Mouse (Mus musculus) intestine, postnatal 0 days (tissue): ENCODE data around the gene Glb1. TPM values are rescaled to one million over a fixed set of nuclear protein-coding genes. Genes with fewer than 3 reads are reported as not detected.

Experiments
- ATAC-seq: fragments of 200-750 bp; cut with Nextera tagmentation; 2 replicates; pipeline ENCODE4 v1.8.0; 2017; ENCODE audit warnings: mild to moderate bottlenecking, moderate TSS enrichment, moderate library complexity
- H3K27ac ChIP-seq: fragments of 300-500 bp; sonication (generic); 2 replicates; pipeline ENCODE4 v1.5.1; 2014; ENCODE audit warnings: mild to moderate bottlenecking, low read depth, low read length, moderate library complexity
- H3K27me3 ChIP-seq: fragments of 300-500 bp; sonication (generic); replicated peaks from 2 replicates; pipeline ENCODE4 v1.6.1; 2014; ENCODE audit warnings: low read length, mixed read lengths; ENCODE audit not compliant: control insufficient read depth, insufficient read depth
- H3K36me3 ChIP-seq: fragments of 300-500 bp; sonication (generic); 2 replicates; pipeline ENCODE4 v1.6.1; 2014; ENCODE audit warnings: mild to moderate bottlenecking, moderate library complexity; ENCODE audit not compliant: control insufficient read depth, insufficient read depth
- H3K4me1 ChIP-seq: fragments of 300-500 bp; sonication (generic); replicated peaks from 2 replicates; pipeline ENCODE4 v1.6.1; 2014; ENCODE audit warnings: antibody characterized with exemption, low read length, mixed read lengths; ENCODE audit not compliant: control insufficient read depth, insufficient read depth
- H3K4me2 ChIP-seq: fragments of 300-500 bp; sonication (generic); replicated peaks from 2 replicates; pipeline ENCODE4 v1.6.1; 2014; ENCODE audit warnings: low read depth, mild to moderate bottlenecking, moderate library complexity
- H3K4me3 ChIP-seq: fragments of 300-500 bp; sonication (generic); 2 replicates; pipeline ENCODE4 v1.5.1; 2014; ENCODE audit warnings: low read depth, low read length
- H3K9ac ChIP-seq: fragments of 300-500 bp; sonication (generic); 2 replicates; pipeline ENCODE4 v1.6.1; 2014; ENCODE audit warnings: mild to moderate bottlenecking, low read depth, low read length
- H3K9me3 ChIP-seq: fragments of 300-500 bp; sonication (generic); 2 replicates; pipeline ENCODE4 v1.6.1; 2016; ENCODE audit warnings: mixed run types; ENCODE audit not compliant: control insufficient read depth
- CTCF ChIP-seq: sonication (generic); IDR thresholded peaks from 2 replicates; pipeline ENCODE4 v1.5.1; 2016; ENCODE audit warnings: low read depth, mild to moderate bottlenecking, control low read depth, antibody characterized with exemption, moderate library complexity
- WGBS: fragments of 180-500 bp; shearing (Covaris S2); extraction: QIAGEN DNeasy Blood & Tissue Kit; methylation state at CpG from one replicate; pipeline ENCODE4 v1.1.7; 2014; 5-methylcytosine and 5-hydroxymethylcytosine counted together
- polyA plus RNA-seq: library from polyadenylated mRNA; unstranded; fragments of >200 nt; fragmentation: Nextera tagmentation; extraction: Ambion mirVana; gene quantifications from 2 replicates; pipeline ENCODE4 v1.2.1, GENCODE M21; 2015

Gene Glb1
- polyA plus RNA-seq, 1 experiment from 2014 or later = 491 TPM

- peaks cover 16% of the 10 kb centered on the region for H3K36me3 ChIP-seq
- no peak overlapping the region for H3K4me2 ChIP-seq
- H3K4me1 ChIP-seq = no peaks in the 10 kb centered on the region
- no peak overlapping the region for H3K27ac ChIP-seq
- ATAC-seq = no peak
- no peaks in the 10 kb centered on the region for H3K27me3 ChIP-seq
- WGBS = 86% methylated on average over 10 of the region's 10 CpGs
- no peaks in the 10 kb centered on the region for H3K9me3 ChIP-seq
- no peak for TF ChIP-seq CTCF
- no peak overlapping the region for H3K9ac ChIP-seq
- no peak overlapping the region for H3K4me3 ChIP-seq
Observed at GRCm38 (mm10) chr9:114377168-114377567, 23.7 kb upstream of the Glb1 start.

- H3K4me3 ChIP-seq = no peak overlapping the region
- peak; percentile 70 for ATAC-seq
- peak overlapping the region; percentile 22; the same call in 1 of the 2 replicates for H3K9ac ChIP-seq
- H3K9me3 ChIP-seq = no peaks in the 10 kb centered on the region
- no peak for TF ChIP-seq CTCF
- H3K36me3 ChIP-seq = peaks cover 21% of the 10 kb centered on the region
- no peak overlapping the region for H3K4me2 ChIP-seq
- 0 out of 2 replicates have a peak, but pooled peaks cover 3% of the 10 kb centered on the region for H3K4me1 ChIP-seq
- no peaks in the 10 kb centered on the region for H3K27me3 ChIP-seq
- WGBS = 41% methylated on average over 12 of the region's 12 CpGs
- H3K27ac ChIP-seq = peak overlapping the region; percentile 80
Observed at GRCm38 (mm10) chr9:114379871-114380270, 21.0 kb upstream of the Glb1 start.

GRCm38 (mm10) chr9:114380881-114381733 is 19.8 kb upstream of the Glb1 start:
- peak; percentile 73 for TF ChIP-seq CTCF
- no peaks in the 10 kb centered on the region for H3K27me3 ChIP-seq
- H3K9ac ChIP-seq = no peak overlapping the region
- H3K27ac ChIP-seq = no peak overlapping the region
- no peak for ATAC-seq
- H3K4me2 ChIP-seq = no peak overlapping the region
- WGBS = 69% methylated on average over 17 of the region's 17 CpGs
- H3K4me1 ChIP-seq = 0 out of 2 replicates have a peak, but pooled peaks cover 7% of the 10 kb centered on the region
- H3K36me3 ChIP-seq = peaks cover 26% of the 10 kb centered on the region
- H3K4me3 ChIP-seq = no peak overlapping the region
- no peaks in the 10 kb centered on the region for H3K9me3 ChIP-seq

- H3K9me3 ChIP-seq = no peaks in the 10 kb centered on the region
- WGBS = 46% methylated on average over 17 of the region's 17 CpGs
- peak; percentile 75 for ATAC-seq
- H3K4me2 ChIP-seq = no peak overlapping the region; the same call in 1 of the 2 replicates
- 0 out of 2 replicates have a peak, but pooled peaks cover 7% of the 10 kb centered on the region for H3K4me1 ChIP-seq
- H3K4me3 ChIP-seq = no peak overlapping the region
- H3K36me3 ChIP-seq = peaks cover 16% of the 10 kb centered on the region; the same call in 1 of the 2 replicates
- H3K27me3 ChIP-seq = no peaks in the 10 kb centered on the region
- peak; percentile 12; the same call in 1 of the 2 replicates for TF ChIP-seq CTCF
- H3K27ac ChIP-seq = peak overlapping the region; percentile 68
- H3K9ac ChIP-seq = no peak overlapping the region
Observed at GRCm38 (mm10) chr9:114382936-114383710, 17.8 kb upstream of the Glb1 start.

GRCm38 (mm10) chr9:114384691-114385090 is 16.2 kb upstream of the Glb1 start:
- no peak for ATAC-seq
- Histone ChIP-seq H3K4me2 (no peak overlapping the region), H3K27me3 (no peaks in the 10 kb centered on the region), H3K4me3 (no peak overlapping the region), H3K36me3 (peaks cover 15% of the 10 kb centered on the region; the same call in 1 of the 2 replicates), H3K4me1 (0 out of 2 replicates have a peak, but pooled peaks cover 11% of the 10 kb centered on the region), H3K9ac (no peak overlapping the region), H3K9me3 (no peaks in the 10 kb centered on the region), H3K27ac (peak overlapping the region; percentile 78)
- 0 out of 2 replicates have a peak, but pooled peaks have one; percentile 19 for TF ChIP-seq CTCF
- 93% methylated on average over 24 of the region's 24 CpGs for WGBS

- ATAC-seq = no peak
Observed at GRCm38 (mm10) chr9:114385160-114385559, 15.7 kb upstream of the Glb1 start.

More at GRCm38 (mm10) chr9:114385160-114385559, 15.7 kb upstream of the Glb1 start:
- no peak for TF ChIP-seq CTCF
- H3K9me3 ChIP-seq = no peaks in the 10 kb centered on the region
- no peak overlapping the region for H3K4me2 ChIP-seq
- WGBS = 86% methylated on average over 10 of the region's 10 CpGs
- peak overlapping the region; percentile 78 for H3K27ac ChIP-seq
- no peak overlapping the region for H3K9ac ChIP-seq
- H3K4me3 ChIP-seq = no peak overlapping the region
- 0 out of 2 replicates have a peak, but pooled peaks cover 11% of the 10 kb centered on the region for H3K4me1 ChIP-seq
- H3K27me3 ChIP-seq = no peaks in the 10 kb centered on the region
- H3K36me3 ChIP-seq = peaks cover 15% of the 10 kb centered on the region; the same call in 1 of the 2 replicates
